In the genomic region with DNA sequence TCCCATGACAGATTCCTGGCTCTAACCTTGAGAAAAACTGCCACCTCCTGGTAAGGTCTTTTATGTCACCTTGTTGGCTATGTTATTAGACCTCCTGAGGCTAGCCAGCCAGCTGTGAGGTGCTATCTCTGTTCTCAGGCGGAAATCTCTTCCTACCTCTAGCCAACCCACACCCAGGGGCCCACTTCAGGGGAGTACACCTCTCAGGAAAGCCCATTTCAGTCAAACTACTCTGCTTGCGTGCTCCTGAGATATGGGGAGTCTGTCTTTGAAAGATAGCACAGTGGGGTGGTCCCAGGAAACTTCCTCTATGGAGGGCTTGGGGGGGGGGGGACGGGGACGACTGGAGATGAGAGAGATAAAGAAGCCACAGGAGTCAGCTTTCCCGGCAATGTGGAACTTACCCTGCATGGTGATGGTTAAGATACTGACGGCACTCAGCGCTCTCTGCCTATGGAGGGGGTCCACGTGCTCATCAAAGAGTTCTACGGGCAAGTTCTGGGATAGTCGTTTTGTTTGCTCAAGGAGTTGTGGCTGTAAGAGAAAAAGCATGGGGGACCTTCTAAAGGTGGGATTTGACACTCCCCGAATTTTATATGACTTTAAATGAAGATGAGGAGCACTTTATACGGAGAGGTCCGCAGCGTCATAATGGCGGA, we compare ENCODE assay signal across 1 mouse cellular context.
TF ChIP-seq lines count a peak whose summit lies in the region.

No protein-coding gene starts in this region.

TF ChIP-seq in CH12.LX, 34 proteins besides CTCF, POLR2A, EP300 and RAD21:
- TF ChIP-seq MAFK (IDR thresholded peaks at IDR 0.05; ENCODE audit: insufficient replicate concordance, low read length) (no peak), GABPA (IDR thresholded peaks at IDR 0.05; ENCODE audit: insufficient replicate concordance, low read depth, low read length) (no peak), BHLHE40 (IDR thresholded peaks at IDR 0.05; ENCODE audit: low read depth, low read length) (no peak), IRF4 (IDR thresholded peaks at IDR 0.05; ENCODE audit: low read depth, low read length) (no peak), HCFC1 (IDR thresholded peaks at IDR 0.05; ENCODE audit: low read depth, low read length) (no peak), ZNF384 (IDR thresholded peaks at IDR 0.05; ENCODE audit: low read depth, low read length) (no peak), ZKSCAN1 (IDR thresholded peaks at IDR 0.05; ENCODE audit: borderline replicate concordance, low read depth, low read length) (no peak), ELF1 (IDR thresholded peaks at IDR 0.05; ENCODE audit: low read depth, low read length) (no peak), NRF1 (IDR thresholded peaks at IDR 0.05; ENCODE audit: low read depth, low read length) (no peak), CHD2 (IDR thresholded peaks at IDR 0.05; ENCODE audit: low read length) (no peak), USF2 (conservative IDR thresholded peaks at IDR 0.05; ENCODE audit: low read depth, low read length) (no peak), UBTF (IDR thresholded peaks at IDR 0.05; ENCODE audit: low read depth, low read length) (no peak)
